Mouse (Mus musculus): ENCODE results near the gene Tti1.

DNA sequence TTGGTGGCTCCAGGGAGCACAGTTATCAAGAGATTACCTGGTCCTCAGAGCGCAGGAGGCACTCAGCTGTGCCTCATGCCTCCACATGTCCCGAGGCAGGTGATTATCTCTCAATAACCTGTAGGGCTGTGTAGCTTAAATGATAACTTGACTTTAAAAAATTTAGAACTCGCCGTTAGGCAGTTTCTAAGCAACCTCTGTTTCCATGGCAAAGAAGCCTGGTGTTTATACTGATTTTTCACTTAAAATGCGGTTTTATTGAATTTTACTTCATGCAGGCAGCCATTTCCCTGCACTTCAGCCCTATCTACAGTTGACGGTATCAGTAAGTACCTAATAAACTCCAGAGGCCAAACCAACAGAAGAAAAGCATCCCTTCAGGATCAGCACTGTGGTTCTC is 42.0 kb downstream of the Tti1 start:
- TF ChIP-seq CTCF (IDR thresholded peaks at IDR 0.05; ENCODE audit: control insufficient read depth, insufficient read depth, low read length) (no peak), POLR2A (IDR thresholded peaks at IDR 0.05; ENCODE audit: borderline replicate concordance, control insufficient read depth, low read depth, low read length) (no peak)

All from bone marrow, adult 2 months (tissue).